Mouse (Mus musculus) forebrain, embryonic 13.5 days (tissue): Measurements from ENCODE around the gene Blzf1. TPM values are rescaled to one million over a fixed set of nuclear protein-coding genes. Genes with fewer than 3 reads are reported as not detected.

Source experiments
- ATAC-seq: fragments of 200-750 bp; cut with Nextera tagmentation; 2 replicates; pipeline ENCODE4 v1.8.0; 2017
- H3K27ac ChIP-seq: fragments of 300-500 bp; sonication (generic); 2 replicates; pipeline ENCODE4 v1.5.1; 2015; ENCODE audit warnings: inconsistent platforms, mild to moderate bottlenecking, moderate library complexity
- H3K27me3 ChIP-seq: fragments of 300-500 bp; sonication (generic); 2 replicates; pipeline ENCODE4 v1.6.1; 2015; ENCODE audit warnings: mild to moderate bottlenecking, inconsistent platforms
- H3K36me3 ChIP-seq: fragments of 300-500 bp; sonication (generic); 2 replicates; pipeline ENCODE4 v1.6.1; 2015; ENCODE audit warnings: mild to moderate bottlenecking, inconsistent platforms; ENCODE audit not compliant: poor library complexity, severe bottlenecking
- H3K4me1 ChIP-seq: fragments of 300-500 bp; sonication (generic); 2 replicates; pipeline ENCODE4 v1.6.1; 2015; ENCODE audit warnings: inconsistent platforms
- H3K4me2 ChIP-seq: fragments of 300-500 bp; sonication (generic); 2 replicates; pipeline ENCODE4 v1.6.1; 2015; ENCODE audit warnings: inconsistent platforms, mild to moderate bottlenecking, moderate library complexity
- H3K4me3 ChIP-seq: fragments of 300-500 bp; sonication (generic); 2 replicates; pipeline ENCODE4 v1.5.1; 2015; ENCODE audit warnings: mild to moderate bottlenecking, inconsistent platforms
- H3K9ac ChIP-seq: fragments of 300-500 bp; sonication (generic); 2 replicates; pipeline ENCODE4 v1.6.1; 2015; ENCODE audit warnings: mild to moderate bottlenecking, inconsistent platforms
- H3K9me3 ChIP-seq: fragments of 300-500 bp; sonication (generic); replicated peaks from 2 replicates; pipeline ENCODE4 v1.6.1; 2016; ENCODE audit warnings: inconsistent platforms
- WGBS: fragments of 180-500 bp; shearing (Covaris S2); methylation state at CpG from one replicate; pipeline ENCODE4 v1.1.7; 2015; 5-methylcytosine and 5-hydroxymethylcytosine counted together
- polyA plus RNA-seq: library from polyadenylated mRNA; unstranded; fragments of >200 nt; fragmentation: Nextera tagmentation; extraction: Ambion mirVana; gene quantifications from 2 replicates; pipeline ENCODE4 v1.2.1, GENCODE M21; 2015

The Blzf1 gene
- polyA plus RNA-seq, 1 experiment from 2014 or later = 29.9 TPM

GRCm38 (mm10) chr1:164292040-164292439 is 15.2 kb downstream of the Blzf1 start:
- no peaks in the 10 kb centered on the region for H3K9me3 ChIP-seq
- H3K36me3 ChIP-seq = peaks cover 56% of the 10 kb centered on the region
- H3K27ac ChIP-seq = no peak overlapping the region
- no peak overlapping the region for H3K9ac ChIP-seq
- no peaks in the 10 kb centered on the region for H3K4me1 ChIP-seq
- 94% methylated on average over 5 of the region's 5 CpGs for WGBS
- no peak overlapping the region for H3K4me2 ChIP-seq
- ATAC-seq = no peak
- H3K4me3 ChIP-seq = no peak overlapping the region
- no peaks in the 10 kb centered on the region for H3K27me3 ChIP-seq

GRCm38 (mm10) chr1:164287406-164287805 is 19.9 kb downstream of the Blzf1 start:
- WGBS = 61% methylated on average over 15 of the region's 15 CpGs
- H3K4me1 ChIP-seq = no peaks in the 10 kb centered on the region
- H3K36me3 ChIP-seq = peaks cover 27% of the 10 kb centered on the region
- H3K4me2 ChIP-seq = no peak overlapping the region
- no peaks in the 10 kb centered on the region for H3K27me3 ChIP-seq
- no peak overlapping the region for H3K4me3 ChIP-seq
- H3K9me3 ChIP-seq = no peaks in the 10 kb centered on the region
- no peak overlapping the region for H3K9ac ChIP-seq
- H3K27ac ChIP-seq = no peak overlapping the region
- peak; percentile 16; the same call in 1 of the 2 replicates for ATAC-seq

GRCm38 (mm10) chr1:164284007-164284406 is 23.3 kb downstream of the Blzf1 start:
- Histone ChIP-seq H3K4me2 (no peak overlapping the region), H3K36me3 (peaks cover 19% of the 10 kb centered on the region; the same call in 1 of the 2 replicates), H3K4me3 (no peak overlapping the region), H3K27me3 (no peaks in the 10 kb centered on the region), H3K9me3 (no peaks in the 10 kb centered on the region), H3K4me1 (no peaks in the 10 kb centered on the region), H3K27ac (no peak overlapping the region), H3K9ac (no peak overlapping the region)
- 96% methylated on average over 3 of the region's 3 CpGs for WGBS
- ATAC-seq = no peak

GRCm38 (mm10) chr1:164279332-164279731 is 28.0 kb downstream of the Blzf1 start:
- peaks cover 4% of the 10 kb centered on the region; the same call in 1 of the 2 replicates for H3K4me1 ChIP-seq
- no peak overlapping the region for H3K4me2 ChIP-seq
- H3K9ac ChIP-seq = no peak overlapping the region
- no peaks in the 10 kb centered on the region for H3K9me3 ChIP-seq
- H3K27me3 ChIP-seq = no peaks in the 10 kb centered on the region
- no peak for ATAC-seq
- H3K27ac ChIP-seq = no peak overlapping the region
- H3K4me3 ChIP-seq = no peak overlapping the region
- WGBS = 61% methylated on average over 4 of the region's 4 CpGs
- peaks cover 14% of the 10 kb centered on the region; the same call in 1 of the 2 replicates for H3K36me3 ChIP-seq

GRCm38 (mm10) chr1:164276552-164276951 is 30.7 kb downstream of the Blzf1 start:
- Histone ChIP-seq H3K9me3 (no peaks in the 10 kb centered on the region), H3K36me3 (0 out of 2 replicates have a peak, but pooled peaks cover 5% of the 10 kb centered on the region), H3K9ac (no peak overlapping the region), H3K27ac (no peak overlapping the region), H3K4me3 (no peak overlapping the region), H3K27me3 (no peaks in the 10 kb centered on the region), H3K4me2 (no peak overlapping the region), H3K4me1 (peaks cover 4% of the 10 kb centered on the region; the same call in 1 of the 2 replicates)
- no peak for ATAC-seq
- 90% methylated on average over 3 of the region's 3 CpGs for WGBS

- Histone ChIP-seq H3K4me2 (peak within 1 kb of the TSS; percentile 86), H3K36me3 (0 out of 2 replicates have a peak, but pooled peaks cover 2% of the 10 kb centered on the region), H3K9me3 (no peaks in the 10 kb centered on the region), H3K4me1 (peaks cover 4% of the 10 kb centered on the region; the same call in 1 of the 2 replicates), H3K9ac (peak within 1 kb of the TSS; percentile 74), H3K27ac (peak within 1 kb of the TSS; percentile 59), H3K27me3 (no peaks in the 10 kb centered on the region), H3K4me3 (peak within 1 kb of the TSS; percentile 66)
- peak; percentile 99 for ATAC-seq
- WGBS = under 1% methylated on average over 31 of the region's 31 CpGs
Observed at GRCm38 (mm10) chr1:164275455-164275954, 31.8 kb downstream of the Blzf1 start, which contains the start of gene Ccdc181. Ccdc181 (plus strand) TSS chr1:164275585.

GRCm38 (mm10) chr1:164273659-164274058 is 33.6 kb downstream of the Blzf1 start:
- Histone ChIP-seq H3K9me3 (no peaks in the 10 kb centered on the region), H3K36me3 (no peaks in the 10 kb centered on the region), H3K4me1 (peaks cover 4% of the 10 kb centered on the region; the same call in 1 of the 2 replicates), H3K4me3 (no peak overlapping the region), H3K4me2 (no peak overlapping the region), H3K27ac (no peak overlapping the region), H3K27me3 (no peaks in the 10 kb centered on the region), H3K9ac (no peak overlapping the region)
- WGBS = 84% methylated on average over 6 of the region's 6 CpGs
- no peak for ATAC-seq

- ATAC-seq = no peak
- H3K4me1 ChIP-seq = peaks cover 2% of the 10 kb centered on the region; the same call in 1 of the 2 replicates
- H3K9ac ChIP-seq = no peak overlapping the region
- 88% methylated on average over 7 of the region's 7 CpGs for WGBS
- H3K4me3 ChIP-seq = no peak overlapping the region
- H3K4me2 ChIP-seq = no peak overlapping the region
- H3K27ac ChIP-seq = no peak overlapping the region
- H3K27me3 ChIP-seq = no peaks in the 10 kb centered on the region
- H3K36me3 ChIP-seq = no peaks in the 10 kb centered on the region
- no peaks in the 10 kb centered on the region for H3K9me3 ChIP-seq
Observed at GRCm38 (mm10) chr1:164270941-164271340, 36.3 kb downstream of the Blzf1 start.

- Histone ChIP-seq H3K27ac (no peak overlapping the region), H3K4me3 (no peak overlapping the region), H3K4me1 (no peaks in the 10 kb centered on the region), H3K9me3 (no peaks in the 10 kb centered on the region), H3K36me3 (peaks cover 30% of the 10 kb centered on the region), H3K4me2 (no peak overlapping the region), H3K9ac (no peak overlapping the region), H3K27me3 (no peaks in the 10 kb centered on the region)
- WGBS = 93% methylated on average over 7 of the region's 7 CpGs
- peak; percentile 38; the same call in 1 of the 2 replicates for ATAC-seq
Observed at GRCm38 (mm10) chr1:164261553-164261952, 45.7 kb downstream of the Blzf1 start.

GRCm38 (mm10) chr1:164260171-164261028 is 46.9 kb downstream of the Blzf1 start:
- WGBS = 88% methylated on average over 16 of the region's 16 CpGs

GRCm38 (mm10) chr1:164254836-164255235 is 52.5 kb downstream of the Blzf1 start:
- Histone ChIP-seq H3K27me3 (no peaks in the 10 kb centered on the region), H3K9ac (no peak overlapping the region), H3K9me3 (no peaks in the 10 kb centered on the region), H3K4me1 (peaks cover 13% of the 10 kb centered on the region), H3K27ac (no peak overlapping the region), H3K36me3 (peaks cover 9% of the 10 kb centered on the region; the same call in 1 of the 2 replicates), H3K4me2 (no peak overlapping the region), H3K4me3 (no peak overlapping the region)
- WGBS = 80% methylated on average over 3 of the region's 3 CpGs
- no peak for ATAC-seq

More at GRCm38 (mm10) chr1:164260171-164261028, 46.9 kb downstream of the Blzf1 start:
- Histone ChIP-seq H3K4me3 (no peak overlapping the region), H3K9me3 (no peaks in the 10 kb centered on the region), H3K4me1 (no peaks in the 10 kb centered on the region), H3K36me3 (peaks cover 30% of the 10 kb centered on the region), H3K27ac (no peak overlapping the region), H3K27me3 (no peaks in the 10 kb centered on the region), H3K9ac (no peak overlapping the region), H3K4me2 (no peak overlapping the region)
- no peak for ATAC-seq

- Histone ChIP-seq H3K27ac (no peak overlapping the region), H3K4me3 (no peak overlapping the region), H3K4me2 (no peak overlapping the region), H3K9ac (no peak overlapping the region), H3K27me3 (no peaks in the 10 kb centered on the region), H3K4me1 (peaks cover 26% of the 10 kb centered on the region), H3K9me3 (no peaks in the 10 kb centered on the region), H3K36me3 (peaks cover 9% of the 10 kb centered on the region; the same call in 1 of the 2 replicates)
- 80% methylated on average over 5 of the region's 5 CpGs for WGBS
- no peak for ATAC-seq
Observed at GRCm38 (mm10) chr1:164252551-164252950, 54.7 kb downstream of the Blzf1 start.
